Mouse (Mus musculus) hindbrain, embryonic 14.5 days (tissue): ENCODE results near the gene Arhgap42. TPM values are rescaled to one million over a fixed set of nuclear protein-coding genes. Genes with fewer than 3 reads are reported as not detected.

Experiments used
- ATAC-seq: fragments of 200-750 bp; cut with Nextera tagmentation; 2 replicates; pipeline ENCODE4 v1.8.0; 2017; ENCODE audit warnings: moderate number of reproducible peaks, mild to moderate bottlenecking, moderate TSS enrichment, moderate library complexity; ENCODE audit not compliant: low FRiP score
- DNase-seq: peaks from one replicate; pipeline ENCODE4 v3.0.0-alpha.2; 2015; ENCODE audit warnings: low spot score
- H3K27ac ChIP-seq: fragments of 300-500 bp; sonication (generic); 2 replicates; pipeline ENCODE4 v1.5.1; 2014; ENCODE audit warnings: mild to moderate bottlenecking, moderate library complexity
- H3K27me3 ChIP-seq: fragments of 300-500 bp; sonication (generic); 2 replicates; pipeline ENCODE4 v1.6.1; 2014; ENCODE audit warnings: mild to moderate bottlenecking, low read length, mixed read lengths; ENCODE audit not compliant: control insufficient read depth, insufficient read depth
- H3K36me3 ChIP-seq: fragments of 300-500 bp; sonication (generic); replicated peaks from 2 replicates; pipeline ENCODE4 v1.6.1; 2014; ENCODE audit not compliant: control insufficient read depth, insufficient read depth
- H3K4me1 ChIP-seq: fragments of 300-500 bp; sonication (generic); replicated peaks from 2 replicates; pipeline ENCODE4 v1.6.1; 2014; ENCODE audit warnings: antibody characterized with exemption, low read length, mixed read lengths; ENCODE audit not compliant: control insufficient read depth, insufficient read depth
- H3K4me2 ChIP-seq: fragments of 300-500 bp; sonication (generic); replicated peaks from 2 replicates; pipeline ENCODE4 v1.6.1; 2014; ENCODE audit warnings: mild to moderate bottlenecking, moderate library complexity
- H3K4me3 ChIP-seq: fragments of 300-500 bp; sonication (generic); replicated peaks from 2 replicates; pipeline ENCODE4 v1.5.1; 2014; ENCODE audit warnings: mild to moderate bottlenecking, low read length
- H3K9ac ChIP-seq: fragments of 300-500 bp; sonication (generic); 2 replicates; pipeline ENCODE4 v1.6.1; 2014
- H3K9me3 ChIP-seq: fragments of 300-500 bp; sonication (generic); 2 replicates; pipeline ENCODE4 v1.6.1; 2016; ENCODE audit warnings: low read length; ENCODE audit not compliant: control insufficient read depth
- WGBS: fragments of 180-500 bp; shearing (Covaris S2); extraction: QIAGEN DNeasy Blood & Tissue Kit; methylation state at CpG from one replicate; pipeline ENCODE4 v1.1.7; 2014; 5-methylcytosine and 5-hydroxymethylcytosine counted together
- polyA plus RNA-seq: library from polyadenylated mRNA; unstranded; fragments of >200 nt; fragmentation: Nextera tagmentation; extraction: Ambion mirVana; gene quantifications from 2 replicates; pipeline ENCODE4 v1.2.1, GENCODE M21; 2014

The Arhgap42 gene
- polyA plus RNA-seq, 1 experiment from 2014 or later = 20.2 TPM

GRCm38 (mm10) chr9:9127041-9127755 is 111.7 kb downstream of the Arhgap42 start:
- DNase-seq (no peak), ATAC-seq (no peak)
- H3K27ac ChIP-seq = no peak overlapping the region
- H3K27me3 ChIP-seq = no peaks in the 10 kb centered on the region
- no peak overlapping the region for H3K9ac ChIP-seq
- H3K36me3 ChIP-seq = no peaks in the 10 kb centered on the region
- no peak overlapping the region for H3K4me2 ChIP-seq
- 52% methylated on average over 4 of the region's 4 CpGs for WGBS
- 0 out of 2 replicates have a peak, but pooled peaks cover 3% of the 10 kb centered on the region for H3K4me1 ChIP-seq
- H3K9me3 ChIP-seq = no peaks in the 10 kb centered on the region
- no peak overlapping the region for H3K4me3 ChIP-seq

- ATAC-seq (no peak), DNase-seq (no peak)
- Histone ChIP-seq H3K9ac (no peak overlapping the region), H3K27me3 (no peaks in the 10 kb centered on the region), H3K4me1 (0 out of 2 replicates have a peak, but pooled peaks cover 3% of the 10 kb centered on the region), H3K36me3 (no peaks in the 10 kb centered on the region), H3K4me3 (no peak overlapping the region), H3K27ac (no peak overlapping the region), H3K4me2 (no peak overlapping the region), H3K9me3 (no peaks in the 10 kb centered on the region)
- 76% methylated on average over 2 of the region's 2 CpGs for WGBS
These were observed 114.7 kb downstream of the Arhgap42 start for GRCm38 (mm10) chr9:9124156-9124555.

GRCm38 (mm10) chr9:9114266-9114665 is 124.6 kb downstream of the Arhgap42 start:
- H3K4me1 ChIP-seq = no peaks in the 10 kb centered on the region
- no peak overlapping the region for H3K4me2 ChIP-seq
- no peak overlapping the region for H3K27ac ChIP-seq
- WGBS = 70% methylated on average over 3 of the region's 3 CpGs
- H3K9ac ChIP-seq = no peak overlapping the region
- H3K4me3 ChIP-seq = no peak overlapping the region
- ATAC-seq (no peak), DNase-seq (no peak)
- no peaks in the 10 kb centered on the region for H3K36me3 ChIP-seq
- no peaks in the 10 kb centered on the region for H3K27me3 ChIP-seq
- no peaks in the 10 kb centered on the region for H3K9me3 ChIP-seq

- Histone ChIP-seq H3K4me2 (no peak overlapping the region), H3K9ac (no peak overlapping the region), H3K27ac (no peak overlapping the region), H3K9me3 (no peaks in the 10 kb centered on the region), H3K4me3 (no peak overlapping the region), H3K4me1 (no peaks in the 10 kb centered on the region), H3K36me3 (no peaks in the 10 kb centered on the region), H3K27me3 (no peaks in the 10 kb centered on the region)
- WGBS = 85% methylated on average over 1 of the region's 1 CpGs
- ATAC-seq (no peak), DNase-seq (no peak)
These were observed 125.1 kb downstream of the Arhgap42 start for GRCm38 (mm10) chr9:9113847-9114246.

GRCm38 (mm10) chr9:9112921-9113320 is 126.0 kb downstream of the Arhgap42 start:
- DNase-seq = no peak
- Histone ChIP-seq H3K4me1 (no peaks in the 10 kb centered on the region), H3K4me2 (no peak overlapping the region), H3K9me3 (no peaks in the 10 kb centered on the region), H3K36me3 (no peaks in the 10 kb centered on the region), H3K27ac (no peak overlapping the region), H3K27me3 (no peaks in the 10 kb centered on the region), H3K4me3 (no peak overlapping the region), H3K9ac (no peak overlapping the region)
- ATAC-seq = no peak
- WGBS = 85% methylated on average over 4 of the region's 4 CpGs

GRCm38 (mm10) chr9:9107697-9108096 is 131.2 kb downstream of the Arhgap42 start:
- no peak overlapping the region for H3K27ac ChIP-seq
- ATAC-seq (no peak), DNase-seq (no peak)
- no peaks in the 10 kb centered on the region for H3K4me1 ChIP-seq
- H3K9ac ChIP-seq = no peak overlapping the region
- no peak overlapping the region for H3K4me3 ChIP-seq
- no peaks in the 10 kb centered on the region for H3K9me3 ChIP-seq
- H3K4me2 ChIP-seq = no peak overlapping the region
- no peaks in the 10 kb centered on the region for H3K27me3 ChIP-seq
- no peaks in the 10 kb centered on the region for H3K36me3 ChIP-seq

- Histone ChIP-seq H3K36me3 (no peaks in the 10 kb centered on the region), H3K4me3 (no peak overlapping the region), H3K9me3 (no peaks in the 10 kb centered on the region), H3K4me1 (no peaks in the 10 kb centered on the region), H3K4me2 (no peak overlapping the region), H3K27ac (no peak overlapping the region), H3K27me3 (no peaks in the 10 kb centered on the region), H3K9ac (no peak overlapping the region)
- ATAC-seq = no peak
- 85% methylated on average over 3 of the region's 3 CpGs for WGBS
- DNase-seq = no peak
These were observed 134.1 kb downstream of the Arhgap42 start for GRCm38 (mm10) chr9:9104761-9105160.

GRCm38 (mm10) chr9:9102158-9102514 is 136.8 kb downstream of the Arhgap42 start:
- Histone ChIP-seq H3K27ac (no peak overlapping the region), H3K4me3 (no peak overlapping the region), H3K36me3 (no peaks in the 10 kb centered on the region), H3K4me1 (no peaks in the 10 kb centered on the region), H3K4me2 (no peak overlapping the region), H3K9me3 (no peaks in the 10 kb centered on the region), H3K9ac (no peak overlapping the region), H3K27me3 (no peaks in the 10 kb centered on the region)
- no peak for ATAC-seq
- no peak for DNase-seq
- 93% methylated on average over 2 of the region's 2 CpGs for WGBS

GRCm38 (mm10) chr9:9101482-9102157 is 137.3 kb downstream of the Arhgap42 start:
- ATAC-seq (no peak), DNase-seq (no peak)
- Histone ChIP-seq H3K4me3 (no peak overlapping the region), H3K4me2 (no peak overlapping the region), H3K27ac (no peak overlapping the region), H3K9ac (no peak overlapping the region), H3K4me1 (no peaks in the 10 kb centered on the region), H3K9me3 (no peaks in the 10 kb centered on the region), H3K27me3 (no peaks in the 10 kb centered on the region), H3K36me3 (no peaks in the 10 kb centered on the region)
- WGBS = 65% methylated on average over 12 of the region's 12 CpGs
